Mouse (Mus musculus): ENCODE data around the gene Skint2. TPM values are rescaled to one million over a fixed set of nuclear protein-coding genes. Genes with fewer than 3 reads are reported as not detected.

The Skint2 gene
- not detected for total RNA-seq (2021)
- long read RNA-seq, experiment 1: 0 reads
- long read RNA-seq, experiment 2: 0 reads

DNA sequence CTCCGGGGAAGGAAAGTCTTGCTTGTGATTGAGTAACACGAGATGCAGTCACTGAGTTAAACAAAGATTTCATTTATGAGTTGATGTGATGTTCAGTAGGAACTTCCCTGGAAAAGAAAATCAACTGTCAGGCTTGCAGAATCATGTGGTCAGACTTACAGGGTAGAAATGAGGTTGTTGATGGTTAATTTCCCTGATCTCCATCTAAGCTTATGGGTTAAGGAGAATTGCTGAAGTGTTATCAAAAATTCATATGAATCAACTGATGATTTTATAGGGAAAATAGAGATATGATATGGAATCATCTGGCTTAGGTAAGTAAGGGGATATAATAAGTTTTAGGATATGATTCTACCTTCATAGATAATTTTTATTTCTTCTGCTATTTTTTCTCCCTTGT, at the start of gene Skint2:
Skint2 (plus strand) TSS at position 301 of the 400 bp plus-strand sequence.
- no peak for DNase-seq
- intact Hi-C loops (cut with DNase I; ENCODE audit: low total_unique reads): no loop called here

Other genes with a start within 250 kb of the Skint2 start
- not detected for gene Skint9, start 123.2 kb upstream of the Skint2 start, total RNA-seq (2021)
- gene Skint10, start 217.7 kb downstream of the Skint2 start, total RNA-seq (2021): not detected

All from gastrocnemius, postnatal 14 days (tissue).